Mouse (Mus musculus): ENCODE measurements around the gene D13Ertd608e.

DNA sequence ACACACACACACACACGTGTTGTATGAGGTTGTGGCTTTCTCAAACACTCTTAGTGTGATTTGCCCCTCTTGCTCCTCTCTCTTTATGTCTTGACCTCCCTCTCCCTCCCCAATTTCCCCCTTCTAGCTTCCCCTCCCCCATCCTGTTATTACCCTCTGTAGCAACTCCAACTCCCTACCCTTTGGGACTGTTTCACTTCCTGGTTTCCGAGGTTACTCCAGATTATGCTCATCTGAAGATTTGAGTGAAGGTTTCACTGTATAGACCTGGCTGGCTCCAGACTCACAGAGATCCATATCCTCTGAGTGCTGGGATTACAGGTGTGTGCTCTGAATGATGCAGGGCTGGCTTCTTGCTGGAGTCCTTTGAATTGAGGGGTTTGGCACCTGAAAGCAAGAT is 26.9 kb upstream of the D13Ertd608e start:
- TF ChIP-seq CTCF (IDR thresholded peaks at IDR 0.05; ENCODE audit: low read depth, low read length): no peak
- TF ChIP-seq POLR2AphosphoS5 (IDR thresholded peaks at IDR 0.05; ENCODE audit: insufficient replicate concordance, low read depth, low read length): no peak
- TF ChIP-seq TAL1 (conservative IDR thresholded peaks at IDR 0.05; ENCODE audit: low read depth, low read length): no peak
- TF ChIP-seq GATA1 (IDR thresholded peaks at IDR 0.05; ENCODE audit: borderline replicate concordance, low read length): no peak
- no peak for TF ChIP-seq GATA2 (IDR thresholded peaks at IDR 0.05; ENCODE audit: borderline replicate concordance, low read depth, low read length)

Data from G1E (cell line).